Mouse (Mus musculus) ZHBTc4 (cell line): ENCODE data around the gene Krtap15.
A peak's percentile ranks its signal among the peaks of the same experiment; 100 is the strongest.

Experiments used
- DNase-seq: peaks from one replicate; pipeline ENCODE4 v3.0.0-alpha.2; 2011; ENCODE audit warnings: low read depth, low spot score

The Krtap15 gene

DNA sequence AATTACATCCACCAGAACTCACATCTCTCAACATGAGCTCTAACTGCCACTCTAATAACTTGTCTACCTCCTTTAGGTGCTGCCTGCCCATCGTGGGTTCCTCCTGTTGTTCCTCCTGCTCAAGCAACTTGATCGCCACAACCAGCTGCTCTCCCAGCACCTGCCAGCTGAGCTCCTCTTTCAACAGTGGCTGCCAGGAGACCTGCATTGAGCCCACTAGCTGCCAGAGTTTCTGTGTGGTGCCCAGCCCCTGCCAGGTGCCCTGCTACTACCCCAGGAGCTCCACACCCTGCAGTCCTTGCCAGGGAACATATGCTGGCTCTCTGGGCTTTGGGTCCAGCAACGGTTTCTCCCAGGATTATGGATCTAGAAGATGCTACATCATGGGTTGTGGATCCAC, at the start of gene Krtap15:
Gene Krtap15 (plus strand): TSS at position 150 of the 400 bp plus-strand sequence.
- no peak for DNase-seq

DNA sequence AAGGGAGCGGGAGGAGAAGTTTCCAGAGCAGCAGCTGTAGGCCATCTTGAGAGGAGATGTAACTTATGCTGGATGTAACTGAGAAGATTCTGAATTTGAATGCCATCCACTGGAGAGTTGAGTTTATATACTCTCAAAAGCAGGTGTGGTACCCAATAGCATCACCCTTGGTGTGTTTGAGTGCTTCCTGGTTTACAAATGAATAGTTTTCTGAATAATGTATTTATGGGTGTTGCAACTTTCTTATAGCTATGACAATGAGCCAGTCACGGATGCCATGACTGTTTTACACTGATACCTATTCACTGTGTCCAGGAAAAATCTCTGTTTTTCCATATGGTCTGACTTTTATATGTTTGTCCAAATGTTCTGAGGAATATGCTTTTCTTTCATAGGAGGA, 45.9 kb upstream of the Krtap15 start, which contains the start of gene 2310057N15Rik:
Gene 2310057N15Rik (minus strand): TSS at position 101 of the 400 bp plus-strand sequence.
- DNase-seq, result no peak

GRCm38 (mm10) chr16:88777596-88777995, 42.4 kb upstream of the Krtap15 start, which contains the start of gene Gm5965:
Gene Gm5965 (plus strand): TSS chr16:88777896.
- DNase-seq, result no peak

- no peak for DNase-seq
Measured at GRCm38 (mm10) chr16:88786786-88787185, 33.2 kb upstream of the Krtap15 start.

DNA sequence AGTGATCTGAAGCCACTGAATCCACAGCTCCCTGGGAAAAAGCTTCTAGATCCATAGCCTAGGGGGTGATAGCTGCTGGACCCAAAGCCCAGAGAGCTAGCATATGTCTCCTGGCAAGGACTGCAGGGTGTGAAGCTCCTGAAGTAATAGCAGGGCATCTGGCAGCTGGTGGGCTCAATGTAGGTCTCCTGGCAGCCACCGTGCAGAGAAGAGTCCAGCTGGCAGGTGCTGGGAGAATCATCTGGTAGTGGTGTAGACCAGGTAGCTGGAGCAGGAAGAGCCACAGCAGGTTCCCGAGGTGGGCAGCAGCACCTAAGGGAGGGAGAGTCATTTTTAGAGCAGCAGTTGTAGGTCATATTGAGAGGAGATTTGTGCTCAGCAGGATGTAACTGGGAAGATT, 8.2 kb upstream of the Krtap15 start, which contains the start of gene Gm20741:
Gene Gm20741 (minus strand): TSS at position 394 of the 400 bp plus-strand sequence.
- no peak for DNase-seq

GRCm38 (mm10) chr16:88823736-88824135, 3.7 kb downstream of the Krtap15 start:
- peak; percentile 56 for DNase-seq

DNA sequence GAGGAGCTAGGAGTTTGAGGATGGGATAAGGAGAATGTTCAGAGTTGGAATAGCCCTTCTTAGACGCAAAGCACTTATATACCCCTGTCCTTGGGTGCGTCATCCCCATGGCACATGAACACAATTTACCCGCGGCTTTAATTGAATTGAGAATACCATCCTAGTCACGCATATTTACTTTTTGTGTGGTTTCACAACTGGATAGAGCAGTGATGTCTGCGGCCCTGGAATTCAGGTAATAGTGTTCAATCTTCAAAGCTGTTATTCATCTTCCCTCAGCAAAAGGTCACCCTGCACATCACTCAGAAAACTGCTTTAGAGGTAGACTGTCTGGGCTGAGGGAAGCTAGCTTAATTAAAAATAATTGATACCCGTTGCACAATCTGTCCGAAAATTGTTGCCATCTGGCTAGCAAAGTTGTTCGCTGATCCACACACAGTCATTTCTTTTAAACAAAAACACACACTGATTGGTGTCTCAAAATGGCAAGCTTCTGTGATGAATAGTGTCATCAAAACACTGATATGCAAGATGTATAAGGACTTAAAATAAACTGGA, 6.2 kb downstream of the Krtap15 start, which contains the start of gene Krtap14:
Gene Krtap14 (minus strand): TSS at position 51 of the 558 bp plus-strand sequence.
- DNase-seq, result no peak

DNA sequence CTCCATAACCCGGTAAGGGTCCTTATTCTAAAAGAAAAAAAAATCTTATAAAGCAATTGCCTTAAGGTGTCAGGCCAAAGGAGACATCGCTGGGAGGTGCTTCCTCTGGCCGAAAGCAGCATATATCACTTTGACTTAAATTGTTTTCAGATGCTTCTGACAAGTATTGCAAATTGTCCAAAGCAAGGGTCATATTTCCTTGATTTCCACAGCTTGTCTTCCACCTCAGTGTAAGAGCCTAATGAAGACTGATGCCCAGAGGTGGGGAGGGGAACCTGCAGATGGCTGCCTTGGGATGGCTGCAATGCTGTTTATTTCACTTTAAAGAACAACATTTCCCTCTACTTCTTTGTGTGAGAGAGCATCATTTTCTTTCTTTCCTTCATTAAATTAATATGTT, 7.0 kb downstream of the Krtap15 start:
- DNase-seq, result no peak

GRCm38 (mm10) chr16:88847363-88847762, 27.3 kb downstream of the Krtap15 start:
- DNase-seq, result no peak

DNA sequence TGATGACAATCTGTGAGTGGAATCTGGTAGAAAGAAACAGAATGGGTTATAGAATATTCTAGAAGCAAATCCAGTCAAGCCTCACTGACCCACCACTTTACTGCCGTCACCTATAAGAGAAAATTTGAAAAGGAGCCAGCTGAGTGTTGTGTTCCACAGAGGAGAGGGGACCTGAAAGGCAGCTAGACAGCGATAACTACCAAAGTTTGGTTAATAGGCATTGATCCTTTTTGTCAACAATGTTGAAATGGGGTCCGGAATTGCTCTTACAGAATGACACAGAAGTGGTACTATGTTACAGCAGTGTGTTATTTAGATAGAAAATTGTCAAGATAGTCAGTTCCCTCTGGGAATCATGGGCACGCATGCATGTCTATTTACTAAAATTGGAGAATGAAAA, 28.5 kb downstream of the Krtap15 start:
- no peak for DNase-seq

GRCm38 (mm10) chr16:88851450-88851849, 31.4 kb downstream of the Krtap15 start:
- peak; percentile 50 for DNase-seq

GRCm38 (mm10) chr16:88864887-88865407, 44.9 kb downstream of the Krtap15 start:
- DNase-seq, result no peak

GRCm38 (mm10) chr16:88869311-88869710, 49.3 kb downstream of the Krtap15 start, which contains the start of gene Krtap19-1:
Gene Krtap19-1 (minus strand): TSS chr16:88869411.
- no peak for DNase-seq

DNA sequence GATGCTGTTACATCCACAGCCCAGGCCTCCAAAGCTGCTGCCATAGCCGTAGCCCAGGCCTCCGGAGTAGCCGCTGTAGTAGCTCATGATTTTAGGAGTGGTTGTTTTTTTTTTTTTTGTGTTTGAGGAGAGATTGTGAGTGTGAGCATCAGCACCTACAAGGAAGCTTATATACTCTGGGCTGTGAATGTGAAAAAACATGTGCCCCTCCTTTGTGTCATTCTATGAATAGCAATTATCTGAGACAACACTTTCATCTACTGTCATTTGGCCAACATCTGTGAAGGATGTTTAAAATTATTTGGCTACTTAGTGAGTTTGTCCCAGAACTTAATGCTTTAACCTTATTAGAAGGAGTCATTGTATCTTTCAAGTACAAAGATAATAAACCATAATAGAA, 54.2 kb downstream of the Krtap15 start, which contains the start of gene Krtap19-2:
Gene Krtap19-2 (minus strand): TSS at position 101 of the 400 bp plus-strand sequence.
- no peak for DNase-seq

GRCm38 (mm10) chr16:88877938-88878337, 57.9 kb downstream of the Krtap15 start, which contains the start of gene Krtap19-3:
Gene Krtap19-3 (minus strand): TSS chr16:88878038.
- no peak for DNase-seq
